In genomic region chr7:16537220-16537903, GRCm38 (mm10) we compare ENCODE assay signal across 30 mouse cellular contexts. TPM values are rescaled to one million over a fixed set of nuclear protein-coding genes. Genes with fewer than 3 reads are reported as not detected.
DNase-seq lines count a peak whose midpoint lies in the region; ATAC-seq and TF ChIP-seq lines count a peak whose summit lies in the region.
"Had no signal": no experiment of that assay in that cellular context is flagged by ENCODE, and none has a peak within 500 bp of the region (broad histone marks: within the 10 kb centered on the region; RNA-seq: fewer than 3 reads in every experiment).

No protein-coding gene starts in this region.

- H3K4me1 ChIP-seq in kidney, postnatal 0 days (replicated peaks; ENCODE audit: insufficient read depth, low read length), result no peaks in the 10 kb centered on the region
- H3K4me1 ChIP-seq in intestine, embryonic 16.5 days (ENCODE audit: control insufficient read depth, insufficient read depth, low read length), result no peaks in the 10 kb centered on the region
- H3K4me1 ChIP-seq: embryonic facial prominence, embryonic 12.5 days; embryonic facial prominence, embryonic 15.5 days; hindbrain, embryonic 12.5 days; hindbrain, embryonic 15.5 days had no signal

- H3ac ChIP-seq in myocyte (ENCODE audit: control insufficient read depth, insufficient read length), result no peak overlapping the region

- DNase-seq in adrenal gland, postnatal 36 days, result peak; percentile 11 to 13
- no peak for DNase-seq in adrenal gland, postnatal 25 days
- DNase-seq in kidney, postnatal 0 days (ENCODE audit: low spot score), result peak; percentile 8
- no peak for DNase-seq in kidney, postnatal 4 days
- DNase-seq in spleen, postnatal 4 days (ENCODE audit: low spot score in 2 of 2), result no peak
- DNase-seq in left cerebral cortex, adult 2 months (ENCODE audit: extremely low spot score in 1 of 2, low spot score in 2 of 2), result no peak
- DNase-seq: adrenal gland, postnatal 14 days; B cell, adult 2 months; cerebellum, adult 18-20 months; cerebellum, adult 9-10 months; cerebellum, postnatal 14 days; forebrain, postnatal 0 days; gastrocnemius, adult 2 months; gastrocnemius, postnatal 14 days; heart, adult 11 months had no signal

- intact Hi-C loops in left cerebral cortex, adult 2 months (cut with DNase I), result no loop called here

- H3K9me3 ChIP-seq in kidney, postnatal 0 days (replicated peaks; ENCODE audit: low read length), result no peaks in the 10 kb centered on the region
- no peaks in the 10 kb centered on the region for H3K9me3 ChIP-seq in intestine, embryonic 16.5 days (ENCODE audit: control insufficient read depth, low read length)
- H3K9me3 ChIP-seq: embryonic facial prominence, embryonic 12.5 days; embryonic facial prominence, embryonic 15.5 days; hindbrain, embryonic 12.5 days; hindbrain, embryonic 15.5 days had no signal

- H3K36me3 ChIP-seq in kidney, postnatal 0 days (ENCODE audit: insufficient read depth, low read length), result 0 out of 2 replicates have a peak, but pooled peaks cover 9% of the 10 kb centered on the region
- H3K36me3 ChIP-seq in intestine, embryonic 16.5 days (ENCODE audit: control insufficient read depth, insufficient read depth, low read length), result peaks cover 5% of the 10 kb centered on the region; the same call in 1 of the 2 replicates
- peaks cover 9% of the 10 kb centered on the region for H3K36me3 ChIP-seq in myocyte (ENCODE audit: control insufficient read depth, insufficient read depth)

- H3K27me3 ChIP-seq in kidney, postnatal 0 days (ENCODE audit: insufficient read depth, low read length), result no peaks in the 10 kb centered on the region
- H3K27me3 ChIP-seq in intestine, embryonic 16.5 days (replicated peaks; ENCODE audit: control insufficient read depth, insufficient read depth, low read length), result no peaks in the 10 kb centered on the region
- no peaks in the 10 kb centered on the region for H3K27me3 ChIP-seq in myocyte (ENCODE audit: control insufficient read depth, insufficient read depth, insufficient read length)
- H3K27me3 ChIP-seq: embryonic facial prominence, embryonic 12.5 days; embryonic facial prominence, embryonic 15.5 days; hindbrain, embryonic 12.5 days; hindbrain, embryonic 15.5 days had no signal

- H3K4me3 ChIP-seq in kidney, postnatal 0 days (replicated peaks; ENCODE audit: low read depth, low read length), result no peak overlapping the region
- no peak overlapping the region for H3K4me3 ChIP-seq in intestine, embryonic 16.5 days (ENCODE audit: low read length)
- H3K4me3 ChIP-seq in myocyte, result no peak overlapping the region
- H3K4me3 ChIP-seq in left cerebral cortex, adult 2 months, result no peak overlapping the region
- H3K4me3 ChIP-seq: embryonic facial prominence, embryonic 12.5 days; embryonic facial prominence, embryonic 15.5 days; gastrocnemius, adult 2 months; hindbrain, embryonic 12.5 days; hindbrain, embryonic 15.5 days had no signal

- no peak overlapping the region for H3K9ac ChIP-seq in kidney, postnatal 0 days (ENCODE audit: low read depth, low read length)
- no peak overlapping the region for H3K9ac ChIP-seq in intestine, embryonic 16.5 days (ENCODE audit: low read depth, low read length)
- H3K9ac ChIP-seq: embryonic facial prominence, embryonic 12.5 days; embryonic facial prominence, embryonic 15.5 days; forebrain, postnatal 0 days; hindbrain, embryonic 12.5 days; hindbrain, embryonic 15.5 days had no signal

- 0 out of 2 replicates have a peak overlapping the region, but pooled peaks have one; percentile 4 for H3K27ac ChIP-seq in kidney, postnatal 0 days
- no peak overlapping the region for H3K27ac ChIP-seq in intestine, embryonic 16.5 days (ENCODE audit: low read length)
- no peak overlapping the region for H3K27ac ChIP-seq in left cerebral cortex, adult 2 months
- H3K27ac ChIP-seq: embryonic facial prominence, embryonic 12.5 days; embryonic facial prominence, embryonic 15.5 days; gastrocnemius, adult 2 months; hindbrain, embryonic 12.5 days; hindbrain, embryonic 15.5 days had no signal

- H3K4me2 ChIP-seq in kidney, postnatal 0 days (ENCODE audit: low read length), result no peak overlapping the region
- no peak overlapping the region for H3K4me2 ChIP-seq in intestine, embryonic 16.5 days (ENCODE audit: low read depth, low read length)
- H3K4me2 ChIP-seq in myocyte (ENCODE audit: low read depth), result peak overlapping the region; percentile 21
- H3K4me2 ChIP-seq: embryonic facial prominence, embryonic 12.5 days; embryonic facial prominence, embryonic 15.5 days; heart, embryonic 11.5 days; hindbrain, embryonic 12.5 days; hindbrain, embryonic 15.5 days had no signal

- ATAC-seq in kidney, postnatal 0 days (replicated peaks; ENCODE audit: low FRiP score, low read depth), result no peak
- ATAC-seq in intestine, embryonic 16.5 days, result peak; percentile 80
- ATAC-seq: activated CD4-positive, CD25-positive, alpha-beta regulatory T cell, adult 4 months; CD4-positive, CD25-positive, alpha-beta regulatory T cell, adult 4 months; forebrain, embryonic 14.5 days; forebrain, postnatal 0 days had no signal

- TF ChIP-seq CTCF in kidney, postnatal 0 days (IDR thresholded peaks at IDR 0.05; ENCODE audit: low read depth), result no peak
- TF ChIP-seq CTCF in left cerebral cortex, adult 2 months (IDR thresholded peaks at IDR 0.05), result no peak

- no peaks in the 10 kb centered on the region for H3K79me2 ChIP-seq in myocyte (ENCODE audit: control insufficient read depth, insufficient read depth)

- 71% methylated on average over 5 of the region's 5 CpGs for WGBS in kidney, postnatal 0 days
- WGBS in intestine, embryonic 16.5 days, result 72% methylated on average over 5 of the region's 5 CpGs

- no peak for TF ChIP-seq POLR2A in myocyte (IDR thresholded peaks at IDR 0.05; ENCODE audit: insufficient read length, low read depth)

TF ChIP-seq in myocyte, 11 proteins besides CTCF, POLR2A, EP300 and RAD21:
- no peak for TF ChIP-seq POLR2AphosphoS2 (IDR thresholded peaks at IDR 0.05; ENCODE audit: insufficient read length, low read depth)
- no peak for TF ChIP-seq CEBPB (IDR thresholded peaks at IDR 0.05; ENCODE audit: insufficient read depth, poor library complexity, severe bottlenecking)
- TF ChIP-seq MAX (IDR thresholded peaks at IDR 0.05; ENCODE audit: low read depth), result no peak
- TF ChIP-seq MYOG (IDR thresholded peaks at IDR 0.05; ENCODE audit: control insufficient read depth in 1 of 3, insufficient read depth in 1 of 3, insufficient read length in 2 of 3, low read depth in 2 of 3), result no peak
- no peak for TF ChIP-seq REST (IDR thresholded peaks at IDR 0.05; ENCODE audit: insufficient read depth, insufficient read length)
- TF ChIP-seq TCF3 (IDR thresholded peaks at IDR 0.05; ENCODE audit: insufficient read length, low read depth), result no peak
- TF ChIP-seq TCF12 (IDR thresholded peaks at IDR 0.05; ENCODE audit: insufficient read depth, poor library complexity, severe bottlenecking), result no peak
- TF ChIP-seq SRF (IDR thresholded peaks at IDR 0.05; ENCODE audit: control insufficient read depth, insufficient read length, low read depth), result no peak
- no peak for TF ChIP-seq USF1 (IDR thresholded peaks at IDR 0.05; ENCODE audit: low read depth)
- no peak for TF ChIP-seq E2F4 (IDR thresholded peaks at IDR 0.05; ENCODE audit: insufficient read depth)

RNA-seq across cellular contexts. Expression of gene Npas1, which starts 59.8 kb away (rescaled TPM):
- total RNA-seq in adrenal gland, postnatal 36 days (2021), result not detected
- total RNA-seq in adrenal gland, postnatal 25 days (2021), result not detected in 2 replicates
- polyA plus RNA-seq in kidney, postnatal 0 days (2015; fragmentation: Nextera tagmentation; extraction: Ambion mirVana), result 0.33 TPM in 2 replicates
- 0.13 and 0.27 TPM in 2 replicates for polyA plus RNA-seq in intestine, embryonic 16.5 days (2015; fragmentation: Nextera tagmentation; extraction: Ambion mirVana)
- 0.18 TPM for polyA plus RNA-seq in myocyte (2012; fragmentation: generic; extraction: Trizol)
- 10 to 100 TPM; 10.2 to 11.5 TPM for total RNA-seq in left cerebral cortex, adult 2 months (2021)
- total RNA-seq: adrenal gland, postnatal 14 days; common myeloid progenitor, adult 5-6 weeks; gastrocnemius, adult 2 months; gastrocnemius, postnatal 14 days; gastrocnemius, postnatal 4 days; heart, adult 8-10 months; heart, postnatal 25 days; hematopoietic stem cell, adult 5-6 weeks had no signal
- polyA plus RNA-seq: CD4-positive, CD25-positive, alpha-beta regulatory T cell, adult 4 months; heart, embryonic 11.5 days had no signal

Comparison
In these comparisons a context has a peak if more than half of its experiments do, and no peak if none do; other contexts are left out.
1. DNase-seq: peak in adrenal gland, postnatal 36 days (2 of 2) and kidney, postnatal 0 days (single experiment); none in adrenal gland, postnatal 25 days (single experiment), kidney, postnatal 4 days (0 of 2), spleen, postnatal 4 days (0 of 2) and left cerebral cortex, adult 2 months (0 of 2).
2. RNA of gene Npas1, which starts 59.8 kb away (total RNA-seq): 10.2 to 11.5 TPM in left cerebral cortex, adult 2 months; not detected in adrenal gland, postnatal 25 days and not detected in adrenal gland, postnatal 36 days; every median in the first group is over 10 times any median in the second.